Mouse (Mus musculus) limb, embryonic 10.5 days (tissue): ENCODE data around the gene Hesx1. TPM values are rescaled to one million over a fixed set of nuclear protein-coding genes. Genes with fewer than 3 reads are reported as not detected.

Experiments
- DNase-seq: peaks from one replicate; pipeline ENCODE4 v3.0.0-alpha.2; 2017; ENCODE audit warnings: low spot score
- H3K27ac ChIP-seq: fragments of 300-500 bp; sonication (generic); 2 replicates; pipeline ENCODE4 v1.5.1; 2016; ENCODE audit warnings: mild to moderate bottlenecking
- H3K27me3 ChIP-seq: fragments of 300-500 bp; sonication (generic); 2 replicates; pipeline ENCODE4 v1.6.1; 2016; ENCODE audit warnings: low read depth, mild to moderate bottlenecking; ENCODE audit not compliant: poor library complexity, severe bottlenecking
- H3K36me3 ChIP-seq: fragments of 300-500 bp; sonication (generic); 2 replicates; pipeline ENCODE4 v1.6.1; 2016; ENCODE audit warnings: mild to moderate bottlenecking, moderate library complexity
- H3K4me1 ChIP-seq: fragments of 300-500 bp; sonication (generic); 2 replicates; pipeline ENCODE4 v1.6.1; 2016
- H3K4me3 ChIP-seq: fragments of 300-500 bp; sonication (generic); 2 replicates; pipeline ENCODE4 v1.5.1; 2016; ENCODE audit warnings: mild to moderate bottlenecking, moderate library complexity
- H3K9me3 ChIP-seq: fragments of 300-500 bp; sonication (generic); replicated peaks from 2 replicates; pipeline ENCODE4 v1.6.1; 2016; ENCODE audit warnings: mild to moderate bottlenecking
- whole genome bisulfite sequencing: fragments of 180-500 bp; shearing (Covaris S2); methylation state at CpG from one replicate; pipeline ENCODE4 v1.1.7; 2016; 5-methylcytosine and 5-hydroxymethylcytosine counted together
- polyA plus RNA-seq: library from polyadenylated mRNA; unstranded; fragments of >200 nt; fragmentation: Nextera tagmentation; extraction: Ambion mirVana; gene quantifications from 2 replicates; pipeline ENCODE4 v1.2.1, GENCODE M21; 2016

Hesx1 gene
- polyA plus RNA-seq, 1 experiment from 2014 or later = 0.59 TPM

DNA sequence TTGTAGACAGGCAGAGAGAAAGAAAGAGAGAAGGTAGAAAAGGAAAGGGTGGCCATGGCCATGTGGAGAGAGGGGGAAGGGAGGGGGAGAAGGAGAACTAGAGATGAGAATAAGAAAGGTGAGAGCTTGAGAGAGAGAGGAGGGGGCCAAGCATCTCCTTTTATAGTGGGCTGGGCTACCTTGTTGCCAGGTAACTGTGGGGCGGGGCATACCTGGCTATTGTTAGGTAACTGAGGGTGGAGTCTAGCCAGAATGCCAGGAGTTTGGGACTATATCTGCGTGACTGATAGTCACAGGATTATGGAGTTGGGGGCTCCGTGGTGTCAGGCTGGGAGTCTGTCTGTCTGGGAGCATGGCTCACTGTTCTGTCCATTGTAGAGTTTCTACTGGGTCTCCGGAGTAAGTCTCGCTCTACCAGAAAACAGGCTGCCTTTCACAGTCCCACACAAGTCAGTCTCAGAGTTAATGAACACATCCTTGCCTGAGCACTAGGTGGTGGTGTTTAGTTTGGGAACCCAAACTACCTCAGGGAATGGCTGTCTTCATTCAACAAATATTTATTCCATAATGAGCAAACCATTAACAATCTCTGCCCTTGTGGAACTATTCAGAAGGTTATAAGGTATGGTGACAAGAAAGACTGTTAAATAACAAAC is 12.6 kb upstream of the Hesx1 start:
- Histone ChIP-seq H3K4me3 (no peak overlapping the region), H3K9me3 (0 out of 2 replicates have a peak, but pooled peaks cover 2% of the 10 kb centered on the region), H3K27me3 (no peaks in the 10 kb centered on the region), H3K36me3 (0 out of 2 replicates have a peak, but pooled peaks cover 3% of the 10 kb centered on the region), H3K27ac (no peak overlapping the region), H3K4me1 (peaks cover 12% of the 10 kb centered on the region)
- DNase-seq = no peak
- WGBS = 69% methylated on average over 5 of the region's 5 CpGs

GRCm38 (mm10) chr14:26982150-26982530 is 12.1 kb upstream of the Hesx1 start:
- Histone ChIP-seq H3K4me3 (no peak overlapping the region), H3K27ac (no peak overlapping the region), H3K9me3 (0 out of 2 replicates have a peak, but pooled peaks cover 2% of the 10 kb centered on the region), H3K27me3 (no peaks in the 10 kb centered on the region), H3K4me1 (peaks cover 6% of the 10 kb centered on the region), H3K36me3 (0 out of 2 replicates have a peak, but pooled peaks cover 3% of the 10 kb centered on the region)
- WGBS = 84% methylated on average over 5 of the region's 5 CpGs
- DNase-seq = no peak

DNA sequence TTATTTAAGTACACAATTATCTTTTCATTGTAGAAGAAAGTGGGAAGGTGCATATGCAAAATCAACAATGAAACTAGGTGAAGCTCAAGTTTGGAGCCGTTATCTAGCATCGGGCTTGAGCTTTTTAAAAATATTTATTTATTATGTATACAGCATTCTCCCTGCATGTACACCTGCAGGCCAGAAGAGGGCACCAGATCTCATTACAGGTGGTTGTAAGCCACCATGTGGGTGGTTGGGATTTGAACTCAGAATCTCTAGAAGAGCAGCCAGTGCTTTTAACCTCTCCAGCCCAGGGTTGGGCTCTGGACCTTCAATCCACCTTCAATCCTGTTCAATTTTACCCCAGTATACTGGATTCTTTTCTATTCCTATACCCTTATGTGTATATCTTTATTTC is 5.5 kb upstream of the Hesx1 start:
- Histone ChIP-seq H3K36me3 (no peaks in the 10 kb centered on the region), H3K4me3 (no peak overlapping the region), H3K9me3 (no peaks in the 10 kb centered on the region), H3K4me1 (peaks cover 22% of the 10 kb centered on the region), H3K27ac (no peak overlapping the region), H3K27me3 (no peaks in the 10 kb centered on the region)
- DNase-seq = no peak
- 80% methylated on average over 2 of the region's 2 CpGs for WGBS

DNA sequence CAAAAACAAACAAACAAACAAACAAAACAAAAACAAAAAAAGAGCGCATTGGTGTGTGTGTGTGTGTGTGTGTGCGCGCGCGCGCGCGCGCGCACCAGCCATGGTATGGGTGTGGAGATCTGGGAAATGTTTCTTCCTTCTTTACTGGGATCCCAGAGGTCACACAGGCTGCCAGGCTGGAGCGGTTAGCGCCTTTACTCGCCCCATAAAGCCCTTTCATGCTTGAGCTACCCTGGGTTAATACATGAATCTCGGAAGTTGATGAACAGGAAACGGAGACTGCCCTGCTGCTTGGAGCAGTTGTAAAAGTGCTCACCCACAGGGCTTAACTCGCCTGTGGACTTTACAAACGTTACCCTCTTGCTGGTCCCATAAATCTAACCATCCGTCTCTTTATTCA is 2.6 kb upstream of the Hesx1 start:
- peak; percentile 40 for DNase-seq
- WGBS = 61% methylated on average over 18 of the region's 18 CpGs

DNA sequence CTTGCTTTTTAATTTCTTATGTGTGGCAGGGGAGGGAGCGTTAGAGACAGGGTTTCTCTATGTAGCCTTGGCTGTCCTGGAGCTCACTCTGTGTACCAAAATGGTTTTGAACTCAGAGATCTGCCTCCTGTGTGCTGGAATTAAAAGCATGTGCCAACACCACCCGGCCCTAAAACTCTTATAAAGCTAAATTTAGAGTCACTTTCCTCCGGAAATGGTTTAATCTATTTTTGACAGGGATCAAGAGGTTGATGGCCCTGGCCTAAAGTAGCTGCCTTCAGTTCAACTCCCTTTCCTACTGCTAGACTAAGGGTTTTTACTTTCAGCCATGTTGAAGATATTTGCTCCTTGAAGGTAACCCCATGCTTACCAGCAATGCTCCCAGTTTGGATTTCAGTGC is 789 bp upstream of the Hesx1 start:
- Histone ChIP-seq H3K9me3 (no peaks in the 10 kb centered on the region), H3K27me3 (no peaks in the 10 kb centered on the region), H3K36me3 (no peaks in the 10 kb centered on the region), H3K4me3 (no peak overlapping the region), H3K27ac (peak overlapping the region; percentile 75; the same call in 1 of the 2 replicates), H3K4me1 (peaks cover 31% of the 10 kb centered on the region)
- WGBS = 46% methylated on average over 3 of the region's 3 CpGs
- DNase-seq = no peak

More for the DNA sequence above, 2.6 kb upstream of the Hesx1 start:
- Histone ChIP-seq H3K9me3 (no peaks in the 10 kb centered on the region), H3K27ac (no peak overlapping the region), H3K27me3 (no peaks in the 10 kb centered on the region), H3K4me1 (peaks cover 31% of the 10 kb centered on the region), H3K36me3 (no peaks in the 10 kb centered on the region), H3K4me3 (no peak overlapping the region)

GRCm38 (mm10) chr14:26996257-26996656 is 2.0 kb downstream of the Hesx1 start:
- Histone ChIP-seq H3K27me3 (peaks cover 8% of the 10 kb centered on the region; the same call in 1 of the 2 replicates), H3K4me3 (no peak overlapping the region), H3K27ac (no peak overlapping the region), H3K4me1 (peaks cover 41% of the 10 kb centered on the region), H3K9me3 (no peaks in the 10 kb centered on the region), H3K36me3 (no peaks in the 10 kb centered on the region)
- DNase-seq = no peak

GRCm38 (mm10) chr14:27000386-27000785 is 6.2 kb downstream of the Hesx1 start:
- H3K4me3 ChIP-seq = peak overlapping the region; percentile 29
- no peak overlapping the region for H3K27ac ChIP-seq
- DNase-seq = peak; percentile 35
- H3K36me3 ChIP-seq = no peaks in the 10 kb centered on the region
- whole genome bisulfite sequencing = 3% methylated on average over 11 of the region's 11 CpGs
- H3K9me3 ChIP-seq = no peaks in the 10 kb centered on the region
- peaks cover 11% of the 10 kb centered on the region for H3K4me1 ChIP-seq
- peaks cover 11% of the 10 kb centered on the region; the same call in 1 of the 2 replicates for H3K27me3 ChIP-seq

DNA sequence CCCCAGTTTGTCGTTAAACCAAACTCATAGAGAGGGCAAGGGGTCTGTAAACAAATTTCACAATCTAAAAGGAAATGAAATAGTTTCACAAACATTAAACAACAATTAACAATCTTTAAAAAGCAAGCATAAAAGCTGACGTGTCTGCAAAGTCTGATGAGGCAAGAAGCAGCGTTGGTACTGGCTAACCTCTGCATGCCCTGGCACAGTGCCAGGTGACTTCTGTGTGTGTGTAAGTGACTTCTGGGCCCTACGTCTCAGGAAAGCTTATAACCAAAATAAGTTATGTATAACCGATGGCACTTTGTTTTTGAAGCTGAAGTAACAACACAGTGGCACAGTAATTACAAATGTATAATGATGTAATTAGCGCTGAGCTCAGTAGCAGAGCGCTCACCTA is 10.7 kb downstream of the Hesx1 start:
- no peaks in the 10 kb centered on the region for H3K36me3 ChIP-seq
- H3K4me1 ChIP-seq = peaks cover 11% of the 10 kb centered on the region
- 86% methylated on average over 7 of the region's 7 CpGs for WGBS
- DNase-seq = no peak
- no peaks in the 10 kb centered on the region for H3K9me3 ChIP-seq
- no peak overlapping the region for H3K4me3 ChIP-seq
- no peak overlapping the region for H3K27ac ChIP-seq
- H3K27me3 ChIP-seq = peaks cover 11% of the 10 kb centered on the region; the same call in 1 of the 2 replicates

- Histone ChIP-seq H3K9me3 (no peaks in the 10 kb centered on the region), H3K27ac (no peak overlapping the region), H3K27me3 (peaks cover 5% of the 10 kb centered on the region; the same call in 1 of the 2 replicates), H3K36me3 (no peaks in the 10 kb centered on the region), H3K4me3 (no peak overlapping the region), H3K4me1 (0 out of 2 replicates have a peak, but pooled peaks cover 2% of the 10 kb centered on the region)
- DNase-seq = no peak
- WGBS = 49% methylated on average over 6 of the region's 6 CpGs
These were observed 11.7 kb downstream of the Hesx1 start for GRCm38 (mm10) chr14:27005937-27006336.

GRCm38 (mm10) chr14:27011561-27011960 is 17.3 kb downstream of the Hesx1 start:
- 82% methylated on average over 5 of the region's 5 CpGs for WGBS
- Histone ChIP-seq H3K9me3 (no peaks in the 10 kb centered on the region), H3K4me1 (0 out of 2 replicates have a peak, but pooled peaks cover 5% of the 10 kb centered on the region), H3K27ac (no peak overlapping the region), H3K4me3 (no peak overlapping the region), H3K36me3 (no peaks in the 10 kb centered on the region), H3K27me3 (no peaks in the 10 kb centered on the region)
- DNase-seq = no peak

- no peaks in the 10 kb centered on the region for H3K27me3 ChIP-seq
- WGBS = 64% methylated on average over 4 of the region's 4 CpGs
- no peaks in the 10 kb centered on the region for H3K9me3 ChIP-seq
- no peak overlapping the region for H3K27ac ChIP-seq
- H3K4me1 ChIP-seq = 0 out of 2 replicates have a peak, but pooled peaks cover 5% of the 10 kb centered on the region
- no peak for DNase-seq
- no peak overlapping the region for H3K4me3 ChIP-seq
- no peaks in the 10 kb centered on the region for H3K36me3 ChIP-seq
These were observed 19.4 kb downstream of the Hesx1 start for GRCm38 (mm10) chr14:27013658-27014057.

- Histone ChIP-seq H3K4me3 (no peak overlapping the region), H3K4me1 (peaks cover 9% of the 10 kb centered on the region; the same call in 1 of the 2 replicates), H3K9me3 (no peaks in the 10 kb centered on the region), H3K36me3 (no peaks in the 10 kb centered on the region), H3K27ac (no peak overlapping the region), H3K27me3 (no peaks in the 10 kb centered on the region)
- WGBS = 96% methylated on average over 2 of the region's 2 CpGs
- no peak for DNase-seq
These were observed 23.7 kb downstream of the Hesx1 start for GRCm38 (mm10) chr14:27017936-27018335.

DNA sequence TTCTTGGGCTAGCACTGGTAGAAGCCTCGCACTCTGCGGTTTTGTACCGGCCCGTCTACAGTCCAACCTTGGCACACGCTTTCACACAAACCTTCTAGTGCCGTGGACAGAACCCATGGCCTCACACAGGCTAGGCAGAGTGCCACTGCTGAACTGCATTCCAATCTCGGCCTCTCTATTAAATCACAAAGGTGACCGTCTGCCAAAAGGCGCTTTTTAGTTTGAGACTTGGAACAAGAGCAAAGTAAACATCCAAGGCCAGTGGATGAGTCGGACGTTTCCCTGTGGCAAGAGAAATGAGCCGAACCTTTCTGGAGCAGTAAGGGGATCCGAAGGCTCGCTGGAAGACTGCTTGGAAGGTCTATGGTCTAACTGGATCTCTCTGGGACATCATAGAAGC is 25.6 kb downstream of the Hesx1 start:
- Histone ChIP-seq H3K4me3 (no peak overlapping the region), H3K9me3 (no peaks in the 10 kb centered on the region), H3K4me1 (peaks cover 4% of the 10 kb centered on the region; the same call in 1 of the 2 replicates), H3K27ac (no peak overlapping the region), H3K36me3 (no peaks in the 10 kb centered on the region), H3K27me3 (no peaks in the 10 kb centered on the region)
- DNase-seq = no peak
- WGBS = 93% methylated on average over 14 of the region's 14 CpGs
